Mouse (Mus musculus) frontal cortex, postnatal 10 days (tissue): Measurements from ENCODE around the gene Lats1.

Source experiments
- DNase-seq, 2 experiments: peaks; one replicate each; pipeline ENCODE4 v3.0.0; 2022; ENCODE audit warnings: low spot score in 2 of 2, mixed read lengths in 1 of 2

Lats1 gene

DNA sequence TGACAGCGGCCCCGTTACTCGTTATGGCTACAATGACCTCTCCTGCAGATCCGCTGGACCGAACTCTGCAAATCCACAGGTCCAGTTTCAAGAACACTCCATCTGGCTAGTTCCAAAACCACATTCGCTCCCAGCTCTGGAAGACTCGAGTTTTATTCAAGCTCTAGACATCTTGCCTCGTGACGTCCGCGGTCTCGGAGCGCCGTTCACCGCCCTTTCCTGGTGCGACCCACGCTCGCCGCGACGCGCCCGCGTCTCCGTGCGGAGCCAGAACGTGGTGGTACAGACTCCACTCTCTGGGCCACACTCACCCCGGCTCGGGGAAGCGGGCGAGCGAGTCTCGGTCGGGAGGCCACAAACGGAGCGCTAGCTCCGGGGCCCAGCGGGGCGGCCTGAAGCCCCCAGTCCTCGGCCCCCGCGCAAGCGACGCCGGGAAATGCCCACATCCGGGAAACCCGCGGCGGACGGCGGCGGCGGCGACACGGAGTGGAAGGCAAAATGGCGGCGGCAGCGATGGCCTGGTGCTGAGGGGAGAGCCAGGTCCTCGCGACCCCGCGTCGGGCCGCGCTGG, at the start of gene Lats1, which contains the start of gene Pcmt1:
Gene Lats1, plus strand, starts transcription at position 484 of the 571 bp plus-strand sequence.
Gene Pcmt1, minus strand, starts transcription at position 406 of the 571 bp plus-strand sequence.
- DNase-seq, result peak; percentile 64 to 86

DNA sequence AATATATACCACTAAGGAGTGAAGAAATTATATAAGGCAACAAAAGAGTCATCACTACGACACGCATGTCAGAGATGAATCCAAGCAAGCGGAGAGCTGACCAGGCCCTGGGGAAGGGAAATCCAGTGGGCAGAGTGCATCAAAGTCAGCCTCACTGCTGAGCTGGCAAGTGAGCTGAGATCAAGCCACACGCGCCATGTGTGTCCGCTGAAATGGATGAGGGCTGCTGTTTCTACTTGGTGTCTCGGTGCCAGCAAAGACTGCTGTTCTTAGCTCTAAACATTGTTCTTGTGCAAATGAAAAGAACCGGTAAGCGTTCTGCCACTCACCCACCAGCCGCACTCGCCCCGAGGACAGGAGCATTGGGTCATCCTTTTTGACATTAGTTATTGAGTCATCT, 40.6 kb upstream of the Lats1 start:
- no peak for DNase-seq

DNA sequence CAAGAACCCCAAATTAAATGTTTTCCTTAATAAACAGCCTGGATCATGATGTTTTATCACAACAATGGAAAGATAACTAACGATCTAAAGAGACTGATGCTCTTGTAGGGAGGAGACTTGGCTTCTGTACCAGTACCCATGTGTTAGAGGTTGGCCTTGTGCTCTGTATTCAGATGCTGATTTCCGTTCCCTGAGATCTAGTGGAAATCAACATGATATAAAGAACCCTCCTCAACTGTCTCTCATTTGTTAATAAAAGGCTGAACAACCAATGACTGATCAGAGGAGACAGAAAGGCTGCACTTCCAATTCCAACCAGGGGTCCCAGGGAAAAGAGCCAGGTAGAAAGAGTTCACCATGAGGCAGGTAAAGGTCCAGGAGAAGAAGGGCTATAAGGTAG, 35.1 kb upstream of the Lats1 start:
- no peak for DNase-seq

DNA sequence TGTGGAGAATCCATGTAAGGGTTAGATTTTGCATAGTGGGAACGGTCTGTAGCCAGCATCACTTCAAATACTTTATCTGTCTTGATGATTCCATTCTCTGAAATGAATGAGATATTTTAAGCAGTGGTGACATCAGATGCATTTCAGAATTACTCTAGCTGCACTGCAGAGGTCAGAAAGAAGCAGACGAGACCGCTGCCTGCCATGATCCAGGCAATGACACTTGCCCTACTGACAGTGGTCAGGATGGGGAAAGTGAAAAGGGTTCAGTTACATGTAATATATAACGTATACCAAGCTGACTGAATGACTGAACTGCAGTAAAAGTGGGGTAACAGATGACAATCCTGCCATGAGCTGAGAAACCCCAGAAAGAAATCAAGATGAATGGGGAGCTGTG, 32.0 kb upstream of the Lats1 start:
- no peak for DNase-seq

- no peak for DNase-seq
These were observed 30.0 kb upstream of the Lats1 start for GRCm38 (mm10) chr10:7651057-7651456.

DNA sequence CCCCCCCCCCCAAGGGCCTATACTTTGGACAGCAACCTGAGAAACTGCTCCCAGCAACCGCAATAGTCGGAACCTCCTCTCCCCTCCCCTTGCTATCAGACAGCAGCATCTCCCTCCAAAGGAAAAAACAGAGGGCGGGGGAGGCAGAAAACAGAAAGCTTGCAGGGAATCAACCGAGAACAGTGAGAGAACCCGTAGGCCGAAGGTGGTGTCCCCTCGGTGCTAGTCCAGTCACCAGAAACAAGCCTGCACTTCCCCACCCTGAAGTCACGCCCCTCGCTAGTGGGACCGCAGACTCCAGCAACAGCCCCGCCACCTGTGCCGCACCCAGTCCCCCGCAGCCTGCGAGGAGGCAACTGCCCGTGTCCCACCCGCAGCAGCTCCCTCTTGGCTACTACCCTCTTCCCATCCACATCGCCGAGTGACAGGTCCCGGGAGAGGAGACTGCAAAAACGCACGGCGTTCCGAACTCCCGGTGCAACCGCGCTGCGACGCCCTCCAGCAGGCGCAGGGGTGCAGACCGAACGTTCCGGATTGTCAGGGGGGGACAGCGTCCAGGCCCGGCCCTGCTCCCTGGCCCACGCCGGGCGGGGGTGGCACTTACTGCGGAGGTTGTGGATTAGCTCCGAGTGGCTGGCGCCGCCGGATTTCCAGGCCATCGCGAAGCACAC, 18.4 kb upstream of the Lats1 start:
- DNase-seq, result peak in 1 of 2 experiments; percentile 39

GRCm38 (mm10) chr10:7663159-7664026, 17.6 kb upstream of the Lats1 start:
- DNase-seq, result peak; percentile 86 to 92

DNA sequence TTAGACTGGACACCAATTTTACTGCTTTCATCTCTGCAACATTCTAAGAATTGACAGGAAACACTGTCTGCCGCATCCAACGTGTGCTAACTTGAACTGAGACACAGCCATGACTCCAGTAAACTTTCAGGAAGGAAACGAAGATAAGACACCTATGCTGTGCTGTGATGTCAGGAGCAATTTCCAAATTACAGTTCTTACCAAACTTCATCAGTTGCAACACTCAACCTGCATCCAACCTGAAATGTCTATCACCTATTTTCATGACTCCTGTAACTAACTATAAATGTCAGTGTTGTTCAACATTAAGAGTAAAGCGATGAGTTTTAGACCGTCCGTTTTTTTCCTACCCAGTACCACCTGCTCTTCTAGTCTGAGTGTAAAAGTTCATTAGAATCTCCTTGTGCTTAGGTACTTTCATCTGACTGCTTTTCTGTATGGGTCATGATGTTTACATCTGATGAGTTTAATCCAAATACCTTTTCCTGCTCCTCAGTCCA, 16.9 kb upstream of the Lats1 start:
- DNase-seq, result no peak

- DNase-seq, result no peak
These were observed 16.1 kb upstream of the Lats1 start for GRCm38 (mm10) chr10:7664889-7665288.

GRCm38 (mm10) chr10:7667342-7667802, 13.6 kb upstream of the Lats1 start, which contains the start of gene Nup43:
TSS of gene Nup43 (plus strand) at chr10:7667503.
- DNase-seq, result peak; percentile 83 to 89

DNA sequence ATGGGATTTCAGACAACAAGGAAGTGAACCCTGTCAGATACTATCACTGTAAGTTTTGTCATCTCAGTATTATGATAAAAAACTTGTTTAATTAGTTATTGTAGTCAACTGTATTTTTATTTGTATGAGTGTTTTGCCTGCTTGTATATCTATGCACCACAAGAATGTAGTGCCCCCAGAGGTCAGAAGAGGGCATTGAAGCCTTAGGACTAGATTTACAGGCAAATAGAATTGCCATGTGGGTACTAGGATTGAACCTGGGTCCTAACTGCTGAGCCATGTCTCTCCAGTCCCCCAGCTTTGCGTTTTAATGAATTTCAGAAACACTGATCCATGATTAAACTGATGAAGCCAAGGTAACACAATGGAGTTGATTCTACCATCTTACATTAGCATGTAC, 7.3 kb upstream of the Lats1 start:
- DNase-seq, result no peak

DNA sequence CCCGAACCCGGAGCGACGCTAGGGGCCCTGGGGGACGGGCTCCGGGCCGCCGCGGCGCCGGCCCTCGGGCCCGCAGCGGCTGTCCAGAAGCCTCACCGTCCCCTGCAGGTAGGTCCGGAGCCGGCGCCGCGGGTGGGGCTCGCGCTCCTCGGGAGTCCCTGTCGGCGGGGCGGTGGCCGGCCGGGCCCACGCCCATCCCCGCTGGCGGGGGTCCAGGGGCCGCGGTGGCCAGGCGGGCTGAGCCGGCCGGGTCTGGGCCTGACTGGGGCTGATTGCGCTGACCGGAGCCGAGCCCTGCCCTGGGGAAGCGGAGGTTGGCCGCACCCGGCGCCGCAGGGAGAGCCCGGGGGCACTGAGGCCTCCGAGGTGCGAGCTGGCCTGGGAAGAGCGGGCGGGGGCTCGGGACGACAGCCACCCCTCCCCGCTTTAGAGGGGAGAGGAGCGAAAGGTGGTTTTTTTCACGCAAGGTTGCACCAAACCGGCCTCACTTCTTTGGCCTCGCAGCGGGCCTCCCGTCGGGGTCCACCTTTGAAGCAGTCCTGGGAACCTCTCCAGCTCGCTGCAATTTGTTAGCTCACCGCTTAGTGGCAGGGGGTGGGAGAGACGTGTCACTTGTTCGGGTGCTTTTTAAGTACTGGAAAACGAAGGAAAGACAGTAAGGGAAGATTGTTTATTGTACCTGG, 470 bp downstream of the Lats1 start:
- DNase-seq, result peak; percentile 57 to 64

DNA sequence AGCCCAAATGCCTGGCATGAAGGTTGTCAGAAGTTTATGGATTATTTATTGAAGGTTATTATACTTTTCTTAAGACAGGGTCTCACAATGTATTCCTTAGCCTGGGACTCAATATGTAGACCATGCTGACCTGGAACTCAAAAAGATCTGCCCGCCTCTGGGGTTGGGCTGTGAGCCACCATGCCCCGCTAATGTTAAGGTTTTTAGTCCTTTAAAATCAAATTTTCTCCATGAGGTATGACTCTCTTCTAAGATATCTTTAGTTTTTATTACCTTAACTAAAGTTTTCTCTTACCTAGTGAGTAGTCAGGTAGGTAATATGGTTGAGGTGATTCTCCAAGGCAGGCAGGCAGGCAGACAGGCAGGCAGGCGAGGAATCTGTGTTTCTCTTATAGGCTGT, 1.2 kb downstream of the Lats1 start:
- no peak for DNase-seq

GRCm38 (mm10) chr10:7686902-7687301, 5.9 kb downstream of the Lats1 start:
- no peak for DNase-seq

GRCm38 (mm10) chr10:7695286-7695685, 14.3 kb downstream of the Lats1 start:
- no peak for DNase-seq

- DNase-seq, result no peak
These were observed 19.1 kb downstream of the Lats1 start for GRCm38 (mm10) chr10:7700120-7700519.

DNA sequence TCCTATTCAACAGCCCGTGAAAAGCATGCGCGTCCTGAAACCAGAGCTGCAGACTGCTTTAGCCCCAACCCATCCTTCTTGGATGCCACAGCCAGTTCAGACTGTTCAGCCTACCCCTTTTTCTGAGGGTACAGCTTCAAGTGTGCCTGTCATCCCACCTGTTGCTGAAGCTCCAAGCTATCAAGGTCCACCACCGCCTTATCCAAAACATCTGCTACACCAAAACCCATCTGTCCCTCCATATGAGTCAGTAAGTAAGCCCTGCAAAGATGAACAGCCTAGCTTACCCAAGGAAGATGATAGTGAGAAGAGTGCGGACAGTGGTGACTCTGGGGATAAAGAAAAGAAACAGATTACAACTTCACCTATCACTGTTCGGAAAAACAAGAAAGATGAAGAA, 21.6 kb downstream of the Lats1 start:
- no peak for DNase-seq

GRCm38 (mm10) chr10:7710121-7710520, 29.1 kb downstream of the Lats1 start:
- DNase-seq, result no peak

DNA sequence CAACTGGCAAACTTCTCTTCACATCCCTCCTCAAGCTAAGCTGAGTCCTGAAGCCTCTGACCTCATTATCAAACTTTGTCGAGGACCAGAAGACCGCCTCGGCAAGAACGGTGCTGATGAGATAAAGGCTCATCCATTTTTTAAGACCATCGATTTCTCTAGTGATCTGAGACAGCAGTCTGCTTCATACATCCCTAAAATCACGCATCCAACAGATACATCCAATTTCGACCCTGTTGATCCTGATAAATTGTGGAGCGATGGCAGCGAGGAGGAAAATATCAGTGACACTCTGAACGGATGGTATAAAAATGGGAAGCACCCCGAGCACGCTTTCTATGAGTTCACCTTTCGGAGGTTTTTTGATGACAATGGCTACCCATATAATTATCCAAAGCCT, 31.5 kb downstream of the Lats1 start:
- no peak for DNase-seq

DNA sequence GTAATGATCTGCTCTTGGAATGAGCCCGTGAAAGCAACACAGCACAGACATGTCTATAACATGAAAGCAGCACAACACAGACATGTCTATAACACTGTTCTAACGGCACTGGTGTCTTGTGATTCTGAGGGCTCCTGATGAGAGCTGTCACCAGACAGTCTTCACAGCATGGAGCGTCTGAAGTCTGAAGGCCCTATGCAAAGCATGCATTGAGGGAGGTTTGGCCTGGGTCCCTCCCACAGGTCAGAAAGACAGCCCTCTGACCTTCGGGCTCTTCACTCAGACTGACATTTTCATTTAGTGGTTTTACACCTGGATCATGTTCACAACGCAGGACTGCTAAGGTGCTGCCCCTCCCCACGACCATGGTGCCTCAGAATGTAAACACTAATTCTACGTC, 34.0 kb downstream of the Lats1 start:
- DNase-seq, result no peak

DNA sequence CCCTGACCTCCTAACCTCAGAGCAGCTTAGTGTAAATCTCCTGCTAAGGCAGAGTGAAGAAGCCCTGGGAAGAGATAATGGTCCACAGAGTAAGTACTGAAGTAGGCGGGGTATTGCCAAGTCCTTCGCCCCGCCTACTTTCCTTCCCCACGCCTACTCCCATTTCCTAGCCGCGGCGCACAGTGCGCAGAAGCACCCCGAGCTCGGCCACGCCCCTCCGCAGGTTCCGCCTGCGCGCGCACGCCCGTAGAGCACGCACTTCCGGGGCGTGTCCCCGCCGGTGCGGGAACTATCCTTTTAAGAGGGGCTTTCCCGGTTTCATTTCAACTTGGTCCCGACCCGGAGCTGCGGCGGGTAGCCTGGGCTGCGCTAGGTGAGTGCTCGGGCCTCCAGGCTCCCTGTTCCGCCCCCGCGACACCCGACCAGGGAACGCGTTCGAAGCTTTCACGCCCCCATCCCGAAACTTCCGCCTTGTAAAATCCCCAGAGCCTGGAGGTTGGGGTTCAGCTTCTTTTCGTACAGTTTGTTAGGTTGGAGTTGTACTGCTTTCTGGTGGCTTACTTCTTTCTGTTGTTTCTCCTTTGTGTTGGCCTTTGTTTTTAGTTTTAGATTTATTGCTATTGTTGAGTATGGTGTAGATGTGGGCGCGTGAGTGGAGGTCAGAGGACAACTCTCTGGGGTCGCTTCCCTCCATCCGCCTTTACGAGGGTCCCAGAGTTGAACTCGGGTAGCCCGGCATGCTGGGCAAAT, 44.9 kb downstream of the Lats1 start, which contains the start of gene Katna1:
Gene Katna1, plus strand, starts transcription at position 250 of the 750 bp plus-strand sequence.
- peak; percentile 82 to 90 for DNase-seq
